Mouse (Mus musculus): ENCODE data around the gene Ptpn9. TPM values are rescaled to one million over a fixed set of nuclear protein-coding genes. Genes with fewer than 3 reads are reported as not detected.
A peak's percentile ranks its signal among the peaks of the same experiment; 100 is the strongest.

Ptpn9 gene
- polyA plus RNA-seq, 2 experiments, result 2.7 to 3.1 TPM

DNA sequence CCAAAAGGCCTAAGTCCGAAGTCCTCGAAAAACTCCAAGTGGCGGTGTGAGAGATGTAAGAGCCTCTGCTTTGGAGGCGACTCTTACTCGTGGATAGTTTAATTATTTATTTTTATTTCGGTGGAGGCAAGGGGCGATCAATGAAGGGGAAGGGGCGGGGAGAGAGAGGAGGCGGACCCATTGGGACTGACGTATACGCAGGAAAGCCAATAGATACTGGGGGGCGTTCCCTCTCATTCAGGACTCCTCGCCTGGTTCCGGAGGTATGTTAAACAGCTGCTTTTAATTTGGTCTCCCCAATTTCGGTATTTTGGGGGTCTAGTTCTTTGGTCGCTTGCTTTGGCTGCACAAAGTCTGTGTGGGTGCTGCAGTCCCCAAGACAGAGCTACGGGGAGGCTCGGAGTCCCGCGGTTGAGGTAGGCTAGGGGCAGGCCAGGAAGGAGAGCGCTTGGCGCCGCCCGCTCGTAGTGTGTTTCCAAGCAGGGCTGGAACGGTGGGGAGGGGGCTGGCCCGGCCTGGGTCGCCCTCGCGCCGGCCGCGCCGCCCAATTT is 77.2 kb downstream of the Ptpn9 start, which contains the start of gene Sin3a:
TSS of gene Sin3a (plus strand) at position 240 of the 551 bp plus-strand sequence.
- no peak for ATAC-seq (ENCODE audit: insufficient read depth)
- peaks cover 23 to 32% of the 10 kb centered on the region in 2 experiments for H3K4me1 ChIP-seq (replicated peaks; ENCODE audit: control insufficient read depth in 2 of 2, insufficient read depth in 2 of 2, low read length in 1 of 2)

GRCm38 (mm10) chr9:57072526-57072988 is 77.8 kb downstream of the Ptpn9 start:
- no peak for TF ChIP-seq CTCF (IDR thresholded peaks at IDR 0.05; ENCODE audit: low read depth)
- TF ChIP-seq EP300 (IDR thresholded peaks at IDR 0.05; ENCODE audit: low read depth), result no peak
- ATAC-seq (ENCODE audit: insufficient read depth) (no peak), DNase-seq (ENCODE audit: low read depth in 3 of 3, low spot score in 3 of 3) (no peak)
- Histone ChIP-seq H3K4me3 (ENCODE audit: insufficient read depth in 1 of 2, low read depth in 2 of 2, low read length in 2 of 2) (peak overlapping the region; percentile 92 to 94), H3K36me3 (replicated peaks; ENCODE audit: control insufficient read depth, insufficient read depth, low read depth) (no peaks in the 10 kb centered on the region), H3K9ac (replicated peaks) (peak overlapping the region; percentile 94), H3K27me3 (ENCODE audit: control insufficient read depth, insufficient read depth, low read length) (no peaks in the 10 kb centered on the region), H3K4me2 (ENCODE audit: low read depth) (peak overlapping the region; percentile 97), H3K27ac (peak overlapping the region; percentile 98), H3K4me1 (replicated peaks; ENCODE audit: control insufficient read depth in 2 of 2, insufficient read depth in 2 of 2, low read length in 1 of 2) (peaks cover 28 to 32% of the 10 kb centered on the region in 2 experiments), H3K9me3 (ENCODE audit: control insufficient read depth, low read length) (no peaks in the 10 kb centered on the region)
- whole genome bisulfite sequencing (ENCODE audit: insufficient replicate concordance), result under 1% methylated on average over 40 of the region's 40 CpGs

More for the DNA sequence above, 77.2 kb downstream of the Ptpn9 start, which contains the start of gene Sin3a:
- no peaks in the 10 kb centered on the region for H3K36me3 ChIP-seq (replicated peaks; ENCODE audit: control insufficient read depth, insufficient read depth, low read depth)
- peak; percentile 71 to 73 (median 72) for DNase-seq (ENCODE audit: low read depth in 3 of 3, low spot score in 3 of 3)
- H3K9ac ChIP-seq (replicated peaks), result peak within 1 kb of the TSS; percentile 94
- H3K4me2 ChIP-seq (ENCODE audit: low read depth), result peak within 1 kb of the TSS; percentile 97
- H3K27me3 ChIP-seq (ENCODE audit: control insufficient read depth, insufficient read depth, low read length), result no peaks in the 10 kb centered on the region
- no peaks in the 10 kb centered on the region for H3K9me3 ChIP-seq (ENCODE audit: control insufficient read depth, low read length)
- peak within 1 kb of the TSS; percentile 98 for H3K27ac ChIP-seq
- peak within 1 kb of the TSS; percentile 92 to 94 for H3K4me3 ChIP-seq (ENCODE audit: insufficient read depth in 1 of 2, low read depth in 2 of 2, low read length in 2 of 2)
- WGBS (ENCODE audit: insufficient replicate concordance), result under 1% methylated on average over 34 of the region's 34 CpGs
- no peak for TF ChIP-seq EP300 (IDR thresholded peaks at IDR 0.05; ENCODE audit: low read depth)
- TF ChIP-seq CTCF (IDR thresholded peaks at IDR 0.05; ENCODE audit: low read depth), result no peak

DNA sequence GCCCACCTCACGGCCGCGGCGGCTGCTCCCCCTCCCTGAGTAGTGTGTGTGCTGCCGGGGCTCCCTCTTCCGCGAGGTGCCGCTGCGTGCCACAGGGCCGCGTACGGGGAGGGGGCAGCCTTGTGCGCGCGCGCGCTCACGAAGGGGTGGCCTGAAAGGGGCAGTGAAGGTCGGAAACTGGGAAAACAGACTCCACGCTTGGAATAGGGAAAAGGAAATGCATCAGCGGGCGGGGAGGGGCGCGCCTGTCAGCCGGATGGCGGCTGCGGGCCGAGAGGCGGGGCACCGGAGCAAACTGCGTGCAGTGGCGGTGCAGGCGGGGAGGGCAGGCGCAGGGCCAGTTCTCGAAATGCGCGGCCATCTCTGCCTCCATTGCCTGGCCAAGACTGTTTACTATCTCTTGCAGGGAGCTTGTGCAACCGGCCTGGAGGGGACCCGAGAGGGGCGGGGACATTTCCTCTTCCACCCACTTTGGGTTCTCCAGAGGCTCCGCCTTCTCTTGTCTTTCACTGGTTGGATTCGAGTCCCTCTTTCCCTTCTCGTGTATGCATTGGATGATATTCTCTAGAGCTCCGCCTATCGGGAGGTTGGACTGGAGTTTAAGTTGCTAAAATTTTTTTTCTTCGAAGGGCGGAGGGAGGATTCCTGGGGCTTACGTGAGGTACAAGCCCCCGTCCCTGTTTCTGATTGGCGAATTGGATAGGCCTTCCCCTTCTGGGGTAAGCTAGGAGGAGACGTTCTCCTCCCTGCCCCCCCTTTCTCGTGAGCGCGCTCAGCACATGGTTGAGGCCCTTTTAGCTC is 78.5 kb downstream of the Ptpn9 start:
- Histone ChIP-seq H3K36me3 (replicated peaks; ENCODE audit: control insufficient read depth, insufficient read depth, low read depth) (no peaks in the 10 kb centered on the region), H3K9me3 (ENCODE audit: control insufficient read depth, low read length) (no peaks in the 10 kb centered on the region), H3K27me3 (ENCODE audit: control insufficient read depth, insufficient read depth, low read length) (no peaks in the 10 kb centered on the region), H3K4me1 (replicated peaks; ENCODE audit: control insufficient read depth in 2 of 2, insufficient read depth in 2 of 2, low read length in 1 of 2) (peaks cover 29 to 32% of the 10 kb centered on the region in 2 experiments), H3K4me3 (ENCODE audit: insufficient read depth in 1 of 2, low read depth in 2 of 2, low read length in 2 of 2) (peak overlapping the region; percentile 92 to 94), H3K27ac (peak overlapping the region; percentile 98), H3K4me2 (ENCODE audit: low read depth) (peak overlapping the region; percentile 97), H3K9ac (replicated peaks) (peak overlapping the region; percentile 94)
- DNase-seq (ENCODE audit: low read depth in 3 of 3, low spot score in 3 of 3), result peak; percentile 100
- TF ChIP-seq EP300 (IDR thresholded peaks at IDR 0.05; ENCODE audit: low read depth), result no peak; the same call in 1 of the 2 replicates
- peak; percentile 70 for TF ChIP-seq CTCF (IDR thresholded peaks at IDR 0.05; ENCODE audit: low read depth)
- peak; percentile 66 for ATAC-seq (ENCODE audit: insufficient read depth)
- under 1% methylated on average over 54 of the region's 54 CpGs for WGBS (ENCODE audit: insufficient replicate concordance)

GRCm38 (mm10) chr9:57073790-57074094 is 79.0 kb downstream of the Ptpn9 start:
- ATAC-seq (ENCODE audit: insufficient read depth), result no peak
- peaks cover 29% of the 10 kb centered on the region in 2 experiments for H3K4me1 ChIP-seq (replicated peaks; ENCODE audit: control insufficient read depth in 2 of 2, insufficient read depth in 2 of 2, low read length in 1 of 2)

More at GRCm38 (mm10) chr9:57073790-57074094, 79.0 kb downstream of the Ptpn9 start:
- TF ChIP-seq EP300 (IDR thresholded peaks at IDR 0.05; ENCODE audit: low read depth), result no peak
- no peak; the same call in 1 of the 2 replicates for TF ChIP-seq CTCF (IDR thresholded peaks at IDR 0.05; ENCODE audit: low read depth)
- Histone ChIP-seq H3K27me3 (ENCODE audit: control insufficient read depth, insufficient read depth, low read length) (no peaks in the 10 kb centered on the region), H3K36me3 (replicated peaks; ENCODE audit: control insufficient read depth, insufficient read depth, low read depth) (no peaks in the 10 kb centered on the region), H3K27ac (peak overlapping the region; percentile 98), H3K9me3 (ENCODE audit: control insufficient read depth, low read length) (no peaks in the 10 kb centered on the region), H3K4me2 (ENCODE audit: low read depth) (peak overlapping the region; percentile 97), H3K9ac (replicated peaks) (peak overlapping the region; percentile 68), H3K4me3 (ENCODE audit: insufficient read depth in 1 of 2, low read depth in 2 of 2, low read length in 2 of 2) (peak overlapping the region; percentile 76 to 92)
- DNase-seq (ENCODE audit: low read depth in 3 of 3, low spot score in 3 of 3), result no peak
- WGBS (ENCODE audit: insufficient replicate concordance), result under 1% methylated on average over 15 of the region's 15 CpGs
